Mouse (Mus musculus): ENCODE data around the gene Snrpb2. TPM values are rescaled to one million over a fixed set of nuclear protein-coding genes. Genes with fewer than 3 reads are reported as not detected.

Snrpb2 gene
- total RNA-seq, 1 experiment from 2014 or later, result 143 TPM

DNA sequence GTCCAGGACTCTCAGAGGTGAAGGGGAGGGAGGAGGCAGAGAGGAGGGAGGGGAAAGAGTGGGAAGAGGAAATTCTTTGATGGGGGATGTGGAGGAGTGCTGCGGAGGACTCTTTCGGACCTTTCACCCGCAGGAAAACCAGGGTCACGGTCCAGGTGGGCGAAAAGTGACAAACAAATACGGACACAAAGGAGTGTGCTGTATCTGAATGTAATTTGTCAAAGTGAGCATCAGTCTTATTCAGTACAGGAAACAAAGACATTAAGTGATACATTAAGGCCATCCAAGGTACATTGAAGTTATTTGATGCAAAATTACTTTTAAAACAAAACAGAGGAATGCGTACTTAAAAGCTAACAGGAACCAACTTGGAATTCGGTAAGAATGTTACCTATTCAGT is 27.0 kb downstream of the Snrpb2 start:
- ATAC-seq (replicated peaks; ENCODE audit: low read depth, poor library complexity, severe bottlenecking), result no peak

DNA sequence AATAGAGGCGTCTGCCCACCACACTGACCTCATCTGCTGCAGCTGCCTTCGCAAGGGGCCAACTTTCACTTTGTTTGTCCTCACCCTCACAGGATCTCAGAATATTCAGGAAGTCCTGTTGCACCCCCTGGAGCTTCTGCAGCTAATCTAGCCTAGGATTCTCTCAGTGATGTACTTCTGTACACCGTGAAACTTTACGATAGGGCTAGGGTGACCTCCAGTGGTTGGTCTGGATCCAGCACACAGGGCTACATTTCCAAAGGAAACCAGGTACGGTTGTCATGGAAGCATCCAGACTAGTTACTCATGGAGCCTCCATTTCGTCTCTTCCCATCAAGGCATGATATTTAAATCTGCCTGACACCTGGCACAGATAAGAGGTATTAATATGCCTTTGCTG is 30.9 kb downstream of the Snrpb2 start:
- ATAC-seq (replicated peaks; ENCODE audit: low read depth, poor library complexity, severe bottlenecking), result peak; percentile 96

DNA sequence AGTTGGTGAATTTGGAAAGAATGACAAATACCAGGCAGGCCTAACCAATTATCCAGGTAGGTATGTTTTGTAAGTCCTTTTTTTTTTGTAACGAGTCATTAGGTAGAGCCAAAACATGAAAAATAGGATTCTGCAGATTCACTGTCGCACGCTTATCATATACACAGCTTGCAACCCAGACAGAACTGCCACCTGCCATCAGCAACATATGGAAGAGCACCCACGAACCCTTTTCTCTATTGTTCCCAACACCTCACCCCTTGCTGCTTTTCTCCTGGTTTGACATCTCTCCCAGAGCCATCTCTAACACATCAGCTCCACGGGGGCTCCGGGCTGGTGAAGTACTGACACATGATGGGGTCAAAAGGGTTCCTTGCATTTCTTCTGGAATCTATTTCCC is 31.9 kb downstream of the Snrpb2 start:
- ATAC-seq (replicated peaks; ENCODE audit: low read depth, poor library complexity, severe bottlenecking), result no peak

DNA sequence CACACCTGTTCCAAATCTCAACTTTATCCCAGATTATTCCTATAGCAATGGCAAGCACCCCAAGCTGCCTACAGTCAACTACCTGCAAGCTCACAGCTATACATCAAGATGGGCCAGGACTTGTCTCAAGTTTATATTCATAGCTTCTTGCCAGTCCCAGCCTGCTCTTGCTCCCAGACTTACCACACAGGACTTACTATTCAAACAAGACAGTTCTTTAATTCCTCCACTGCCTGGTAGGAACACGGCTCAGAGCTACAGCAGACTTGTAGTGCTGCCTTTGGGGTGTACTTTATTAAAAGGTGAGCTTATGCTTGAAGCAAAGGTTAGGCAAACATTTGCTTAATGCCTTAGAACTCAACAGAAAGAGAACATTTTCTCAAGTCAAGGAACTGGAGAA is 34.3 kb downstream of the Snrpb2 start:
- no peak for ATAC-seq (replicated peaks; ENCODE audit: low read depth, poor library complexity, severe bottlenecking)

DNA sequence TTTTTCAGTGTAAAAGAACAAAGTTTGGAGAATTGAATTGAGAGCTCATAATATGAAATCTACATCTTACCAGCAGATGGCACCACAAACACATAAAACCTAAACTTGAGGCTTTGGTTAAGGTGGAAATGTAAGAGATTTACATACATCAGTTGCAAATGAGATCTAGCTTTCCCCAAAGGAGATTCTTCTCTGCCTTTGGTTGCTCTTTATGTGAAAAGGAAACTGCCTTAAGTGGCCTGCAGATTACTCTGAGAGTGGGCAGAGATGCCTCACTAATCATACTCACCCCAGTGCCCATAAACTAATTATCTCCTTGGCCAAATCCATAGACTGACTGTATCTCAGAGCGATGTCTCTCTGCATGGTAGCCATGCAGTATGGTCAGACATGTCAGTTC is 51.0 kb downstream of the Snrpb2 start:
- ATAC-seq (replicated peaks; ENCODE audit: low read depth, poor library complexity, severe bottlenecking), result 0 out of 2 replicates have a peak, but pooled peaks have one; percentile 50

DNA sequence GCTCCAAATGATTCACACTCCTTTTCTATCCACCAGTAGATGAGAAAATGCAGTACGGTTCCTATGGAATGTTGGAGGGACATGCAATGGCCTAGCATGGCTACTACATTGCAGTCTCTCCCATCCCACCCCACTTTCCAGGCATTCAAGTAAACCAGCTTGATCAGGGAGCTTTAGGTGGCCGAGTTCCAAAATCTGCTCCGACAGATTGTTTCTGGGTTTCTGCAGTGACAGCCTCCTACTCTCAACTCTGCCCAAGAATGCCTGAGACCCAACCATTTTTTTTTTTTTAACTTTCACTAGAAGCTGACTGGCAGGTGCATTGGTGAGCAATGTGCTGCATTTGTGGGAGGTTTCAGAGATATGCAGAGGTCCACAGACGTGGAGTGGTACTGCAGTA is 51.9 kb downstream of the Snrpb2 start:
- no peak for ATAC-seq (replicated peaks; ENCODE audit: low read depth, poor library complexity, severe bottlenecking)

DNA sequence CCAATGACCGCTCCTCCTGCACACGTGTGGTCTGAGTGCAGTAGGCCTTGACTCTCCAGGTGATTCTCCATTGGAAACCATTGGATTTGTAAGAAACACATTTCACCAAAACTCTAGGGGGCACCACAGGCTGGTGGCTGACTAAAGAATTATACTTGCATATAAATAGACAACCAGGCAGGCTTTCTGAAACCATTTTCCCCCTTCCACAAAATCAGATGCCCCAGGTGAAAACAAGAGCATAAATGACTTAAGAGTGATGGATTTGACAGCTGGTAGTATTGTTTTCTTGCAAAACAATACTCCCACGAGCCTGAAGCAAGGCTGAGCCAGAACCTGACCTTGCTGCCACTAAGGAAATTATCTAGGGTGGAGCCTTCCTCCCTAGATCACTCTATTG is 54.6 kb downstream of the Snrpb2 start:
- ATAC-seq (replicated peaks; ENCODE audit: low read depth, poor library complexity, severe bottlenecking), result no peak

DNA sequence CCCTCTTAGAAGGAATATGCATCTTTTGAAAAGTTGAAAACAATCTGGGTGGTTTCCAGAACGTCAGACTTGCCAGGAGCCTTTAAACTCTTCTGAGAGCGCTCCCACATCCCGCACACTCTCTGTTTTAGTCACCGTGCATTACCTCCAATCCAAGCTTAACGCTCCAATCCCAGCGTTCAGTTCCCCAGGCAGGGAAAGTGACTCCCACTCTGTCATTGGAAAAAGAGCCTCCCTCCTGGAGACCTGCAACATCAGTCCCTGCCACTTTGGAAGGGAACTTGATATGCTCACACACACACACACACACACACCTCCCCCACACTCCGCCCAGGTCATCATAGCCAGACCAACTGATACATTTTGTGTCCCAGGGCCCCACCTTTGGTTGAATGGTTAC is 55.4 kb downstream of the Snrpb2 start:
- no peak for ATAC-seq (replicated peaks; ENCODE audit: low read depth, poor library complexity, severe bottlenecking)

Other genes starting within 250 kb of the Snrpb2 start
- gene Kif16b, start 161.5 kb upstream of the Snrpb2 start, total RNA-seq (2017), result 27.1 and 30.1 TPM in 2 replicates
- gene Otor, start 15.4 kb downstream of the Snrpb2 start, total RNA-seq (2017), result not detected in 2 replicates

Measured in common myeloid progenitor, adult 5-6 weeks (primary cell).